Mouse (Mus musculus) stomach, embryonic 15.5 days (tissue): ENCODE data around the gene Pigh. TPM values are rescaled to one million over a fixed set of nuclear protein-coding genes. Genes with fewer than 3 reads are reported as not detected.

Experiments
- ATAC-seq: fragments of 200-750 bp; cut with Nextera tagmentation; 2 replicates; pipeline ENCODE4 v1.8.0; 2017; ENCODE audit warnings: low read depth, moderate number of reproducible peaks, moderate TSS enrichment; ENCODE audit not compliant: insufficient read depth, low FRiP score
- H3K27ac ChIP-seq: fragments of 300-500 bp; sonication (generic); 2 replicates; pipeline ENCODE4 v1.5.1; 2015; ENCODE audit warnings: mild to moderate bottlenecking, inconsistent platforms
- H3K27me3 ChIP-seq: fragments of 300-500 bp; sonication (generic); replicated peaks from 2 replicates; pipeline ENCODE4 v1.6.1; 2015; ENCODE audit warnings: inconsistent platforms
- H3K36me3 ChIP-seq: fragments of 300-500 bp; sonication (generic); 2 replicates; pipeline ENCODE4 v1.6.1; 2015; ENCODE audit warnings: inconsistent platforms
- H3K4me1 ChIP-seq: fragments of 300-500 bp; sonication (generic); 2 replicates; pipeline ENCODE4 v1.6.1; 2015; ENCODE audit warnings: inconsistent platforms
- H3K4me2 ChIP-seq: fragments of 300-500 bp; sonication (generic); 2 replicates; pipeline ENCODE4 v1.6.1; 2015; ENCODE audit warnings: mild to moderate bottlenecking, inconsistent platforms
- H3K4me3 ChIP-seq: fragments of 300-500 bp; sonication (generic); replicated peaks from 2 replicates; pipeline ENCODE4 v1.5.1; 2015; ENCODE audit warnings: inconsistent platforms
- H3K9ac ChIP-seq: fragments of 300-500 bp; sonication (generic); 2 replicates; pipeline ENCODE4 v1.6.1; 2015; ENCODE audit warnings: inconsistent platforms
- H3K9me3 ChIP-seq: fragments of 300-500 bp; sonication (generic); 2 replicates; pipeline ENCODE4 v1.6.1; 2016; ENCODE audit warnings: inconsistent platforms
- WGBS: fragments of 180-500 bp; shearing (Covaris S2); methylation state at CpG from one replicate; pipeline ENCODE4 v1.1.7; 2015; 5-methylcytosine and 5-hydroxymethylcytosine counted together
- polyA plus RNA-seq: library from polyadenylated mRNA; unstranded; fragments of >200 nt; fragmentation: Nextera tagmentation; extraction: Ambion mirVana; gene quantifications from 2 replicates; pipeline ENCODE4 v1.2.1, GENCODE M21; 2015

The Pigh gene
- polyA plus RNA-seq = 31.7 and 33.0 TPM in 2 replicates

GRCm38 (mm10) chr12:79089182-79089812 is at the start of gene Pigh:
Gene Pigh (minus strand): TSS chr12:79089651.
- Histone ChIP-seq H3K36me3 (no peaks in the 10 kb centered on the region; the same call in 1 of the 2 replicates), H3K9ac (peak within 1 kb of the TSS; percentile 83), H3K4me3 (peak within 1 kb of the TSS; percentile 95), H3K4me1 (no peaks in the 10 kb centered on the region), H3K27me3 (no peaks in the 10 kb centered on the region), H3K4me2 (peak within 1 kb of the TSS; percentile 67), H3K9me3 (no peaks in the 10 kb centered on the region), H3K27ac (no peak within 1 kb of the TSS)
- ATAC-seq = peak; percentile 95
- WGBS = under 1% methylated on average over 53 of the region's 53 CpGs

- no peak for ATAC-seq
- H3K27me3 ChIP-seq = no peaks in the 10 kb centered on the region
- H3K9me3 ChIP-seq = no peaks in the 10 kb centered on the region
- no peak overlapping the region for H3K4me3 ChIP-seq
- no peak overlapping the region for H3K27ac ChIP-seq
- H3K4me1 ChIP-seq = no peaks in the 10 kb centered on the region
- H3K9ac ChIP-seq = no peak overlapping the region
- H3K4me2 ChIP-seq = no peak overlapping the region
- H3K36me3 ChIP-seq = no peaks in the 10 kb centered on the region
Measured at GRCm38 (mm10) chr12:79138999-79139398, 49.5 kb upstream of the Pigh start.

GRCm38 (mm10) chr12:79136949-79137348 is 47.5 kb upstream of the Pigh start:
- H3K4me2 ChIP-seq = no peak overlapping the region
- WGBS = 69% methylated on average over 7 of the region's 7 CpGs
- no peak for ATAC-seq

GRCm38 (mm10) chr12:79135105-79135504 is 45.7 kb upstream of the Pigh start:
- ATAC-seq = no peak
- no peaks in the 10 kb centered on the region for H3K9me3 ChIP-seq
- 32% methylated on average over 4 of the region's 4 CpGs for WGBS
- no peak overlapping the region for H3K9ac ChIP-seq
- no peak overlapping the region for H3K4me3 ChIP-seq
- no peak overlapping the region for H3K4me2 ChIP-seq
- peaks cover 12% of the 10 kb centered on the region for H3K4me1 ChIP-seq
- no peak overlapping the region for H3K27ac ChIP-seq
- H3K36me3 ChIP-seq = no peaks in the 10 kb centered on the region
- H3K27me3 ChIP-seq = peaks cover 32% of the 10 kb centered on the region

More at GRCm38 (mm10) chr12:79136949-79137348, 47.5 kb upstream of the Pigh start:
- H3K27ac ChIP-seq = no peak overlapping the region
- H3K27me3 ChIP-seq = peaks cover 14% of the 10 kb centered on the region; the same call in 1 of the 2 replicates
- no peak overlapping the region for H3K9ac ChIP-seq
- H3K4me1 ChIP-seq = no peaks in the 10 kb centered on the region
- no peak overlapping the region for H3K4me3 ChIP-seq
- no peaks in the 10 kb centered on the region for H3K9me3 ChIP-seq
- H3K36me3 ChIP-seq = no peaks in the 10 kb centered on the region

GRCm38 (mm10) chr12:79134676-79135075 is 45.2 kb upstream of the Pigh start:
- 31% methylated on average over 8 of the region's 8 CpGs for WGBS
- Histone ChIP-seq H3K4me2 (no peak overlapping the region), H3K9me3 (no peaks in the 10 kb centered on the region), H3K27me3 (peaks cover 32% of the 10 kb centered on the region), H3K27ac (no peak overlapping the region), H3K4me3 (no peak overlapping the region), H3K4me1 (peaks cover 12% of the 10 kb centered on the region), H3K36me3 (no peaks in the 10 kb centered on the region), H3K9ac (no peak overlapping the region)
- no peak for ATAC-seq

GRCm38 (mm10) chr12:79131706-79132460 is 42.4 kb upstream of the Pigh start:
- no peak for ATAC-seq
- no peak overlapping the region for H3K9ac ChIP-seq
- no peak overlapping the region for H3K27ac ChIP-seq
- peaks cover 32% of the 10 kb centered on the region for H3K27me3 ChIP-seq
- peaks cover 12% of the 10 kb centered on the region for H3K4me1 ChIP-seq
- 31% methylated on average over 5 of the region's 5 CpGs for WGBS
- peak overlapping the region; percentile 45 for H3K4me3 ChIP-seq
- H3K36me3 ChIP-seq = no peaks in the 10 kb centered on the region
- peak overlapping the region; percentile 95; the same call in 1 of the 2 replicates for H3K4me2 ChIP-seq
- H3K9me3 ChIP-seq = no peaks in the 10 kb centered on the region

GRCm38 (mm10) chr12:79131178-79131675 is 41.8 kb upstream of the Pigh start:
- H3K9me3 ChIP-seq = no peaks in the 10 kb centered on the region
- H3K9ac ChIP-seq = no peak overlapping the region
- 2% methylated on average over 22 of the region's 22 CpGs for WGBS
- peak overlapping the region; percentile 95 for H3K4me2 ChIP-seq
- peak overlapping the region; percentile 45 for H3K4me3 ChIP-seq
- H3K27me3 ChIP-seq = peaks cover 32% of the 10 kb centered on the region
- ATAC-seq = no peak
- H3K36me3 ChIP-seq = no peaks in the 10 kb centered on the region
- no peak overlapping the region for H3K27ac ChIP-seq
- peaks cover 12% of the 10 kb centered on the region for H3K4me1 ChIP-seq

- ATAC-seq = peak; percentile 85
- Histone ChIP-seq H3K4me1 (peaks cover 12% of the 10 kb centered on the region), H3K27me3 (peaks cover 32% of the 10 kb centered on the region), H3K4me2 (peak within 1 kb of the TSS; percentile 95), H3K9me3 (no peaks in the 10 kb centered on the region), H3K9ac (peak within 1 kb of the TSS; percentile 25; the same call in 1 of the 2 replicates), H3K36me3 (no peaks in the 10 kb centered on the region), H3K4me3 (peak within 1 kb of the TSS; percentile 45), H3K27ac (no peak within 1 kb of the TSS)
- WGBS = 0% methylated on average over 46 of the region's 47 CpGs
Measured at GRCm38 (mm10) chr12:79130299-79131177, 41.1 kb upstream of the Pigh start, which contains the start of gene Arg2. Gene Arg2 (plus strand): TSS chr12:79130777.

- H3K27me3 ChIP-seq = no peaks in the 10 kb centered on the region
- ATAC-seq = no peak
- H3K9ac ChIP-seq = no peak overlapping the region
- H3K4me3 ChIP-seq = no peak overlapping the region
- no peaks in the 10 kb centered on the region for H3K4me1 ChIP-seq
- H3K9me3 ChIP-seq = no peaks in the 10 kb centered on the region
- H3K27ac ChIP-seq = no peak overlapping the region
- H3K4me2 ChIP-seq = no peak overlapping the region
- H3K36me3 ChIP-seq = no peaks in the 10 kb centered on the region
- 37% methylated on average over 3 of the region's 3 CpGs for WGBS
Measured at GRCm38 (mm10) chr12:79122820-79123219, 33.4 kb upstream of the Pigh start.

GRCm38 (mm10) chr12:79118991-79119390 is 29.5 kb upstream of the Pigh start:
- no peak for ATAC-seq
- Histone ChIP-seq H3K4me3 (no peak overlapping the region), H3K27ac (no peak overlapping the region), H3K36me3 (no peaks in the 10 kb centered on the region), H3K9ac (no peak overlapping the region), H3K4me2 (no peak overlapping the region), H3K4me1 (no peaks in the 10 kb centered on the region), H3K9me3 (no peaks in the 10 kb centered on the region), H3K27me3 (no peaks in the 10 kb centered on the region)
- WGBS = 83% methylated on average over 4 of the region's 4 CpGs

- H3K4me2 ChIP-seq = no peak overlapping the region
- no peaks in the 10 kb centered on the region for H3K36me3 ChIP-seq
- 68% methylated on average over 5 of the region's 5 CpGs for WGBS
- ATAC-seq = no peak
- no peaks in the 10 kb centered on the region for H3K27me3 ChIP-seq
- H3K4me3 ChIP-seq = no peak overlapping the region
- no peaks in the 10 kb centered on the region for H3K9me3 ChIP-seq
- H3K9ac ChIP-seq = no peak overlapping the region
- no peak overlapping the region for H3K27ac ChIP-seq
- no peaks in the 10 kb centered on the region for H3K4me1 ChIP-seq
Measured at GRCm38 (mm10) chr12:79105312-79105711, 15.9 kb upstream of the Pigh start.
